Mouse (Mus musculus): ENCODE results near the gene Osbpl2. TPM values are rescaled to one million over a fixed set of nuclear protein-coding genes. Genes with fewer than 3 reads are reported as not detected.

Gene Osbpl2
- 19.2 and 20.4 TPM in 2 replicates for polyA plus RNA-seq (2014; fragmentation: Nextera tagmentation; extraction: Ambion mirVana)

DNA sequence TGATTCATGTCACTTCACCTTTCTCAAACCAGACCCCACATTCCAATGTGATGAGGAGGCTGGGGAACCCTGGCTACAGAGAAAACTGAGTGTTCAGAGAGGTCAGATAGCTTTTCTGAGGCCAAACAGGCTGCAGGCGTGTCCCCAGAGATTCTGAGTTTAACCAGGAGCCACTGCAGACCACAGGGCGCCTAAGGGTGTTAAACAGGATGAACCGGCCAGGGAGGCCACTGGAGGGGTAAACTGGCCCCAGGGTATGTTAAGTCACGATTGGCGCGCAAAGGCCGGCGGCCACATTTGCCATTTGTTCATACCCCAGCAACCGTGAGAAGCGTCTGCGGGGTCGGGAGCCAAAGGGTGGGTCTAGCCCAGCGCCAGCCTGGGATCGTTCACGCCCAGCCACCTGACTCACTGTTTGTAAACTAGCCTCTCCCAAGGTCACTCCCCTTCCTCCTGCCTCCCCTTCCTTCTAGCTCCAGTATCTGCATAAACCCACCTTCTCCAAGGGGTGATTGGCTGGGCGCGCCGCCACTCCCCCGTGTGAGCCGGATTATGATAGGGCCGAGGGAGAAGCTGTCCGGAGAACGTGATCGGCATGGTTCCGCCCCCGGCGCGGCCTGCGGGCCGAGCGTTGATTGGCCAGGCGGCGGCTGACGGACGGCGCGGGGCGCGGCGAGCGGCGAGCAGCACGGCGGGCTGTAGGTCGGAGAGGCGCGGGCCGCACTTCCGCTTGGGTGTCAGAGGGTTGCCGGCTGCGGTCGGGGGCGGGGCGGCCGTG is at the start of gene Osbpl2:
Gene Osbpl2 (plus strand): TSS at position 646 of the 778 bp plus-strand sequence.
- peaks cover 23% of the 10 kb centered on the region for H3K4me1 ChIP-seq (replicated peaks; ENCODE audit: control insufficient read depth, insufficient read depth, low read length)
- under 1% methylated on average over 55 of the region's 55 CpGs for WGBS
- 0 out of 2 replicates have a peak, but pooled peaks cover 4% of the 10 kb centered on the region for H3K27me3 ChIP-seq (replicated peaks; ENCODE audit: control insufficient read depth, insufficient read depth, low read length)
- H3K9ac ChIP-seq (ENCODE audit: low read depth, low read length), result peak within 1 kb of the TSS; percentile 80
- DNase-seq (ENCODE audit: low spot score), result peak; percentile 99
- no peaks in the 10 kb centered on the region for H3K36me3 ChIP-seq (ENCODE audit: control insufficient read depth, insufficient read depth, low read length)
- H3K4me3 ChIP-seq (ENCODE audit: low read depth, low read length), result peak within 1 kb of the TSS; percentile 83
- peak within 1 kb of the TSS; percentile 92 for H3K4me2 ChIP-seq
- H3K9me3 ChIP-seq (ENCODE audit: control insufficient read depth, low read length), result no peaks in the 10 kb centered on the region
- peak; percentile 98 for ATAC-seq (replicated peaks; ENCODE audit: low FRiP score)
- H3K27ac ChIP-seq (ENCODE audit: low read depth, low read length), result peak within 1 kb of the TSS; percentile 19; the same call in 1 of the 2 replicates

DNA sequence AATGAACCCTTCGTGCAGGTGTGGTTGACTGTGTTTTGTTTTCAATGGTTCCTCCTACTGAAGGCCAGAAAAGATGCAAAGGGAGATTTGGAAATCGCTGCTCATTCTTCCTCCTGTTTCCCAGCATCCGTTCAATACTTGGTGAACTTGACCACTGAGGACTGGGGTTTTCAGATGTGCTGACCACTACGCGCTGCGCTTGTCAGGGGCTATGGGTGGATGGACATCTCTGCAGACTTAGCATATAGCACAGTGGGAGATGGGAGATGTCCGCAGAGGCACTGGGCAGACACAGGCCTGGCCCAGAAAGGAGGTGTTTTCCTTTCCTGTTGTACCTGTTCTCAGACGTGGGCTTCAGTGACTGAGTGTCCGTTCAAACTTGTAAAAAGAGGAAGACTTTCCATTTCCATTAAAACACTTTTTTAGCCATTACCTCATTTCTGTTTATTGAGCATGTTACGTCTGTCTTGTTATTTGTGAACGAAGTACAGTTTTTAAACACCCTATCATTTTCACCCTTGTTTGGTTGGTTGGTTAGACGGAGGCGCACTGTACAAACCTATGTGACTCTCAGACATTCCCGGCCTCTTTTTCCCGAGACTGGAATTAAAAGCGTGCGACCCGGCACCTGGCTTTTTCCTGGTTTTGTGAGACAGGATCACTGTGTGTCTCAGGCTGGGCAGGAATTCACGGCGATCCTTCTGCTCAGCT is 49.2 kb upstream of the Osbpl2 start:
- Histone ChIP-seq H3K4me3 (ENCODE audit: low read depth, low read length) (peak overlapping the region; percentile 86), H3K27me3 (replicated peaks; ENCODE audit: control insufficient read depth, insufficient read depth, low read length) (no peaks in the 10 kb centered on the region), H3K27ac (ENCODE audit: low read depth, low read length) (peak overlapping the region; percentile 53), H3K9ac (ENCODE audit: low read depth, low read length) (peak overlapping the region; percentile 80), H3K36me3 (ENCODE audit: control insufficient read depth, insufficient read depth, low read length) (0 out of 2 replicates have a peak, but pooled peaks cover 2% of the 10 kb centered on the region), H3K9me3 (ENCODE audit: control insufficient read depth, low read length) (no peaks in the 10 kb centered on the region), H3K4me1 (replicated peaks; ENCODE audit: control insufficient read depth, insufficient read depth, low read length) (peaks cover 8% of the 10 kb centered on the region), H3K4me2 (peak overlapping the region; percentile 93)
- DNase-seq (ENCODE audit: low spot score) (no peak), ATAC-seq (replicated peaks; ENCODE audit: low FRiP score) (peak; percentile 56)
- WGBS, result 32% methylated on average over 20 of the region's 20 CpGs

DNA sequence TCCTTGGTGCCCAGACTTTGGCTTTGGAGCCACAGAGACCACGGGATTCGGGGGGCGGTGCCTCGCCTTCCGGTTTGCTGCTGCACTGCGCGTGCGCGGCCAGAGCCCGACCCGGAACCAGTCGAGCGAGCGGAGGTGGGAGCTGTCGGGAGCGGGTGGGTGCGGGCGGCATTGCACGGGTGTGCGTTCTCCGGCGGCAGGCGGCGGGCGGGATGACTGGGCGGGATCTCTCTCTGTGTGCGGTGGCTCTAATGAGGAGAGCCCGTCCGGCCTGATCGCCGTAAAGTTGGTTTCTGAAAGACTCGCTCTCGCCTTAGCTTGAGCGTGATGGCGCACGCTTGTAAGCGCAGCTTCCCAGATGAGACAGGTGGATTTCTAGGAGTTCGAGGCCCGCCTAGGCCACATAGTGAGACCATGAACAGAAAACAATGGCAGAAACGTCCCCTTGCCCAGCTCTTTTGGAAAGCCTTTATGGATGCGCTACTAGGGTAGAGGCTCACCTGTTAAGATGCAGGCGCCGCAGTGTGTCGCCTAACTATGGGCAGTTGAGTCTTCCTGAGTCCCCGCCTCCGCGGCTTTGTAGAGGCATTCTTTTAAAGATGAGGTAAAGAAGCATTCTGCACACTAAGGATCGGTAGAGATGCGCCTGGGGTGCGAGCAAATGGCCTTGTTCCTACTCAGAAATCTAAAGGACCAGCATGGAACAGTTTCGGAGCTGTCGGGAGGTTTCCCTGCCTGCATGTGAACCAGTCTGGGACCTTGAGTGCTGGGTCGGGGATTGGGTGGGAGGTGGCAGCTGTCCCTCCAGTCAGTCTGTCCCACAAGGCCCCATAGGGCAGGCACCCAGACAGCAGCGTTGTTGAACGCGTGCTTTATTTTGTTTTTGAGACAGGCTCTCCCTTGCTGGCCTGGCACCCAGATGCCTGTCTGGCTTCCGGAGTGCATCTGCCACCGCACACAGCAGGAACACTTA is 48.3 kb upstream of the Osbpl2 start, which contains the start of gene Mtg2:
Gene Mtg2 (plus strand): TSS at position 108 of the 973 bp plus-strand sequence.
- no peaks in the 10 kb centered on the region for H3K27me3 ChIP-seq (replicated peaks; ENCODE audit: control insufficient read depth, insufficient read depth, low read length)
- 0 out of 2 replicates have a peak, but pooled peaks cover 2% of the 10 kb centered on the region for H3K36me3 ChIP-seq (ENCODE audit: control insufficient read depth, insufficient read depth, low read length)
- 6% methylated on average over 58 of the region's 58 CpGs for WGBS
- H3K9ac ChIP-seq (ENCODE audit: low read depth, low read length), result peak within 1 kb of the TSS; percentile 80
- H3K4me2 ChIP-seq, result peak within 1 kb of the TSS; percentile 93
- H3K9me3 ChIP-seq (ENCODE audit: control insufficient read depth, low read length), result no peaks in the 10 kb centered on the region
- ATAC-seq (replicated peaks; ENCODE audit: low FRiP score) (peak; percentile 95), DNase-seq (ENCODE audit: low spot score) (peak; percentile 95)
- peak within 1 kb of the TSS; percentile 86 for H3K4me3 ChIP-seq (ENCODE audit: low read depth, low read length)
- H3K27ac ChIP-seq (ENCODE audit: low read depth, low read length), result peak within 1 kb of the TSS; percentile 53
- H3K4me1 ChIP-seq (replicated peaks; ENCODE audit: control insufficient read depth, insufficient read depth, low read length), result peaks cover 8% of the 10 kb centered on the region

DNA sequence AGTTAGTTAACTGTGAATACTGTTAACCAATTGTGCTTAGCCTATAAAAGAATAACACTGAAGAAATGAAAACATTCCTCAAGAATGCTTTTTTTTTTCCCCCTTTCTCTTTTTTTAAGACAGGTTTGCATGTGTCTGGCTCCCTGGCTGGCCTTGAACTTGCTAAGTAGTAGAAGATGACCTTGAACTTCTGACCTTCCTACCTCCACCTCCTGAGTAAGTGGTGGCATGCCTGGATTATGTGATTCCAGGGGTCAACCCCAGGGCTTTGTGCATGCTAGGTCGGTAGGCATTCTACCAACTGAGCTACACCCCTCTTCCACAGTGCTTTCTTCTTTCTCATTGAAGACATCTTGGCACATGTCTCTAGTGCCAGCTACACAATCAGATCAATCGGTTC is 47.4 kb upstream of the Osbpl2 start:
- no peak for DNase-seq (ENCODE audit: low spot score)
- H3K9me3 ChIP-seq (ENCODE audit: control insufficient read depth, low read length), result no peaks in the 10 kb centered on the region
- no peak overlapping the region for H3K27ac ChIP-seq (ENCODE audit: low read depth, low read length)
- H3K36me3 ChIP-seq (ENCODE audit: control insufficient read depth, insufficient read depth, low read length), result 0 out of 2 replicates have a peak, but pooled peaks cover 2% of the 10 kb centered on the region
- no peak overlapping the region for H3K4me3 ChIP-seq (ENCODE audit: low read depth, low read length)
- no peak overlapping the region for H3K9ac ChIP-seq (ENCODE audit: low read depth, low read length)
- H3K27me3 ChIP-seq (replicated peaks; ENCODE audit: control insufficient read depth, insufficient read depth, low read length), result no peaks in the 10 kb centered on the region
- ATAC-seq (replicated peaks; ENCODE audit: low FRiP score), result no peak
- H3K4me1 ChIP-seq (replicated peaks; ENCODE audit: control insufficient read depth, insufficient read depth, low read length), result peaks cover 8% of the 10 kb centered on the region
- WGBS, result 82% methylated on average over 2 of the region's 2 CpGs
- H3K4me2 ChIP-seq, result no peak overlapping the region; the same call in 1 of the 2 replicates

DNA sequence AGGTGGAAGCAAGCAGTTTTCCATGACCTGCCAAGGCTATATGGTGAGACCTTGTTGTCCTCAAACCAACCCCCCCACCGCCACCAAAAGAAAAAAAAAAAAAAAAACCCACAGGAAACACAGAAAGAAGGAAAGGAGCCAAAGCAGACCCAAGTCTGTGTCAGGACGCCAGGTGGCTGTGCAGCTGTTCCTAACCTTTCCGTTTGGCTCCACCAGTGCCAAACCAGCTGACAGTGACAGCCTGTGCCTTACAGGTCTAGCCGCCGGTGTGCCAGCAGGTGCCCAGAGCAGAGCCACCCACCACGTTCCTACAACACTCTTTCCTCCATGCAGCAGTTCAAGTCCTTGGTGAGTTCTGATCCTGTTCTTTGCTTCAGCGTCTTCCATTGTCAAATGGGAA is 46.2 kb upstream of the Osbpl2 start:
- Histone ChIP-seq H3K27me3 (replicated peaks; ENCODE audit: control insufficient read depth, insufficient read depth, low read length) (no peaks in the 10 kb centered on the region), H3K9me3 (ENCODE audit: control insufficient read depth, low read length) (no peaks in the 10 kb centered on the region), H3K27ac (ENCODE audit: low read depth, low read length) (no peak overlapping the region), H3K9ac (ENCODE audit: low read depth, low read length) (no peak overlapping the region), H3K4me3 (ENCODE audit: low read depth, low read length) (no peak overlapping the region), H3K36me3 (ENCODE audit: control insufficient read depth, insufficient read depth, low read length) (0 out of 2 replicates have a peak, but pooled peaks cover 2% of the 10 kb centered on the region), H3K4me1 (replicated peaks; ENCODE audit: control insufficient read depth, insufficient read depth, low read length) (peaks cover 8% of the 10 kb centered on the region), H3K4me2 (no peak overlapping the region)
- no peak for DNase-seq (ENCODE audit: low spot score)
- 88% methylated on average over 7 of the region's 7 CpGs for WGBS
- ATAC-seq (replicated peaks; ENCODE audit: low FRiP score), result no peak

DNA sequence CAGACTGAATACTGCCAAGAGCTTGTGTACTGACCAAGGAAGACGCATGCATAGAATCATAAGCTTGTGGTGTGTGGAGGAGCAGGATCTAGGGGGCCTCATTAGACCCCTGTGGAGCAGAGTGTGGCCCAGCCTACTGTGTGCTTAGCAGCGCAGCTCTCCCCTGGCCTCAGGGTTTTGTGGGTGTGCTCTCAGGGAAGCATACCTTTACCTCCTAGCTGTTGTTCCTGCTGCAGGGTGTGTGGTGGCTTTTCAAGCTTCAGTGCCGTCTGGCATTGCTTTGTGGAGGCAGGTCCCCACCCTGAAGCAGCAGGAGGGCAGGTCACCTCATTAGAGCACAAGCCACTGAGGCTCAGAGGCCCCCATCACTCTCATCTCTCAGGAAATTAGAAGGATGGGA is 41.5 kb upstream of the Osbpl2 start:
- H3K36me3 ChIP-seq (ENCODE audit: control insufficient read depth, insufficient read depth, low read length), result peaks cover 2% of the 10 kb centered on the region; the same call in 1 of the 2 replicates
- H3K9ac ChIP-seq (ENCODE audit: low read depth, low read length), result no peak overlapping the region
- DNase-seq (ENCODE audit: low spot score) (no peak), ATAC-seq (replicated peaks; ENCODE audit: low FRiP score) (no peak)
- no peaks in the 10 kb centered on the region for H3K4me1 ChIP-seq (replicated peaks; ENCODE audit: control insufficient read depth, insufficient read depth, low read length)
- H3K27ac ChIP-seq (ENCODE audit: low read depth, low read length), result no peak overlapping the region
- no peak overlapping the region for H3K4me2 ChIP-seq
- no peaks in the 10 kb centered on the region for H3K27me3 ChIP-seq (replicated peaks; ENCODE audit: control insufficient read depth, insufficient read depth, low read length)
- WGBS, result 79% methylated on average over 3 of the region's 3 CpGs
- no peak overlapping the region for H3K4me3 ChIP-seq (ENCODE audit: low read depth, low read length)
- H3K9me3 ChIP-seq (ENCODE audit: control insufficient read depth, low read length), result no peaks in the 10 kb centered on the region

DNA sequence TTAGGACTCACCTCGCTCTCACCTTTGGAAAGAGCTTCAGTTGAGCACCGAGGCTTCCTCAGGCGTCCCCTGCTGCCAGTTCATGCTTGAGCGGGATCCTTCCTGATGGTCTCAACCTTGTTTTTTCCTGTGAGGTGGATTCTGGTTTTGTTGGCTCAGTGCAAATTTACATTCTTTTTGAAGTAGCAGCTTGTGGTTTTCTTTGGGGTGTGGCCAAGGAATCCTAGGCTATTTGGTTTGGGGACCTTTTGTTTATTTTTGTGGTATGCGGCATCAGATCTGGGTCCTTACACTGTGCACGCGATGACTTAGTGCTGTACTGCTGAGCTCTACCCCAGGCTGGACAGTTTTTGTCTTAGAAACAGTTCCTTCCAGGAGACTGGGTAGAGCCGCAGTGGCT is 38.4 kb upstream of the Osbpl2 start:
- Histone ChIP-seq H3K9me3 (ENCODE audit: control insufficient read depth, low read length) (no peaks in the 10 kb centered on the region), H3K27ac (ENCODE audit: low read depth, low read length) (no peak overlapping the region), H3K36me3 (ENCODE audit: control insufficient read depth, insufficient read depth, low read length) (peaks cover 2% of the 10 kb centered on the region; the same call in 1 of the 2 replicates), H3K4me1 (replicated peaks; ENCODE audit: control insufficient read depth, insufficient read depth, low read length) (no peaks in the 10 kb centered on the region; the same call in 1 of the 2 replicates), H3K4me2 (no peak overlapping the region), H3K27me3 (replicated peaks; ENCODE audit: control insufficient read depth, insufficient read depth, low read length) (no peaks in the 10 kb centered on the region), H3K9ac (ENCODE audit: low read depth, low read length) (no peak overlapping the region), H3K4me3 (ENCODE audit: low read depth, low read length) (no peak overlapping the region)
- 88% methylated on average over 8 of the region's 8 CpGs for WGBS
- no peak for DNase-seq (ENCODE audit: low spot score)
- no peak for ATAC-seq (replicated peaks; ENCODE audit: low FRiP score)

DNA sequence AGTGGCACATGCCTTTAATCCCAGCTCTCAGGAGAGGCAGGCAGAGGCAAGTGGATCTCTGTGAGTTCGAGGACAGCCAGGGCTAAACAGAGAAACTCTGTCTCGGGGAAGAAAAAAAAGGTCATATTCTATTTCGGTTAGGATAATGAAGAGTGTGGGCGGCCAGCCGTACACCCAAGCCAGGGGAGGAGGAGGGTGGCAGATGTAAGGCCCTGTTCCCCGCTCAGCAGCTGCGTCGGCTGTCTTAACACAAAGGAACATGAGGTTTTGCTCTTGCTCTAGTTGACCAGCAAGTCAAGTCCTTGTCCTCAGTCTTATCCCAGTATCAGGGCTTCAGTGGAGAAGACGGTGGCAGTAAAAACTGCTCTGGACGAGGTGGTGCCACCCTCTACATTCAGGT is 36.0 kb upstream of the Osbpl2 start:
- DNase-seq (ENCODE audit: low spot score) (no peak), ATAC-seq (replicated peaks; ENCODE audit: low FRiP score) (no peak)
- H3K9me3 ChIP-seq (ENCODE audit: control insufficient read depth, low read length), result no peaks in the 10 kb centered on the region
- H3K9ac ChIP-seq (ENCODE audit: low read depth, low read length), result no peak overlapping the region
- H3K27ac ChIP-seq (ENCODE audit: low read depth, low read length), result no peak overlapping the region
- H3K36me3 ChIP-seq (ENCODE audit: control insufficient read depth, insufficient read depth, low read length), result peaks cover 2% of the 10 kb centered on the region; the same call in 1 of the 2 replicates
- WGBS, result 89% methylated on average over 10 of the region's 10 CpGs
- H3K4me3 ChIP-seq (ENCODE audit: low read depth, low read length), result no peak overlapping the region
- no peak overlapping the region for H3K4me2 ChIP-seq
- no peaks in the 10 kb centered on the region; the same call in 1 of the 2 replicates for H3K4me1 ChIP-seq (replicated peaks; ENCODE audit: control insufficient read depth, insufficient read depth, low read length)
- H3K27me3 ChIP-seq (replicated peaks; ENCODE audit: control insufficient read depth, insufficient read depth, low read length), result no peaks in the 10 kb centered on the region

All from liver, embryonic 11.5 days (tissue).